Mouse (Mus musculus) brain, embryonic 14.5 days (tissue): ENCODE results near the gene Gm3604. TPM values are rescaled to one million over a fixed set of nuclear protein-coding genes. Genes with fewer than 3 reads are reported as not detected.
A peak's percentile ranks its signal among the peaks of the same experiment; 100 is the strongest.
"Not testable (repeated sequence)": the region's sequence is repeated elsewhere in the genome, so short reads cannot be mapped to it uniquely, and the experiment has no call there.

Experiments
- DNase-seq: peaks from one replicate; pipeline ENCODE4 v3.0.0-alpha.2; 2011; ENCODE audit warnings: low read depth
- CTCF ChIP-seq: fragments of 200-500 bp; IDR thresholded peaks from 2 replicates; pipeline ENCODE4 v1.5.1; 2012; ENCODE audit warnings: inconsistent platforms, mild to moderate bottlenecking, moderate library complexity, borderline replicate concordance; ENCODE audit not compliant: insufficient read depth, insufficient read length; ENCODE audit errors: extremely low read depth
- POLR2A ChIP-seq: fragments of 200-500 bp; IDR thresholded peaks from 2 replicates; pipeline ENCODE4 v1.6.1; 2012; ENCODE audit warnings: mild to moderate bottlenecking, inconsistent platforms, borderline replicate concordance; ENCODE audit not compliant: poor library complexity, insufficient read depth, insufficient read length, severe bottlenecking; ENCODE audit errors: extremely low read depth
- polyA plus RNA-seq: library from polyadenylated mRNA; depleted of rRNA; stranded (reverse); fragments of >200 nt; gene quantifications from 2 replicates; pipeline ENCODE4 v1.2.3, GENCODE M21; 2012; rRNA removed

Gm3604 gene
- 0.59 and 0.68 TPM in 2 replicates for polyA plus RNA-seq

GRCm38 (mm10) chr13:62382952-62383351 is at the start of gene Gm3604:
Gene Gm3604 (minus strand): TSS chr13:62383177.
- peak; percentile 48 for DNase-seq

GRCm38 (mm10) chr13:62399206-62399605 is 16.2 kb upstream of the Gm3604 start:
- DNase-seq: not testable (repeated sequence)

GRCm38 (mm10) chr13:62390076-62390620 is 7.2 kb upstream of the Gm3604 start:
- not testable (repeated sequence) for DNase-seq

- no peak for DNase-seq
- TF ChIP-seq POLR2A: no peak
Observed at GRCm38 (mm10) chr13:62331786-62332185, 51.2 kb downstream of the Gm3604 start.

DNA sequence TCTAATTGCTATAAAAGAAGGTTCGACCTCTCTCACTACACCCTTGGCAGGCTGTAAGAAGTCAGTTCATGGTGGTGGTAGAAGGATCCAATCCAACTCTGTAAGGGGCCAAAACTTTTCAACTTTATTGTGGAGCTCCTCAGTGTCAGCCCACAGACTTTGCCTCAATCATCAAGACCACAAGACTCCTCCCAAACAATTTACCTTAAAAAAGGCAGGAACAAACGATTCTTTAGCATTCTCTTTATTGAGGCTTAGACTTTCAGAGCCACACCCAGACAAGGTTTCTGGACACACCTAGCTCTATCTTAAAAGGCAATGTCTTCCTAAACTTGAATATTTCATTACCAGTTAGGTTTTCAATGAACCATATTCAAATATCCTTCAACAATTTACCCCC is 51.6 kb downstream of the Gm3604 start:
- no peak for TF ChIP-seq CTCF
- TF ChIP-seq POLR2A: no peak

More for the DNA sequence above, 51.6 kb downstream of the Gm3604 start:
- no peak for DNase-seq

Other genes starting within 250 kb of the Gm3604 start
- gene Gm49359, start 83.7 kb upstream of the Gm3604 start, polyA plus RNA-seq: 4.6 and 7.8 TPM in 2 replicates
- not detected in 2 replicates for gene Zfp935, start 175.3 kb upstream of the Gm3604 start, polyA plus RNA-seq
- 7.7 and 8.1 TPM in 2 replicates for gene Zfp934, start 188.0 kb upstream of the Gm3604 start, polyA plus RNA-seq
- 3.9 and 5.4 TPM in 2 replicates for gene 6720489N17Rik, start 241.0 kb upstream of the Gm3604 start, polyA plus RNA-seq